Mouse (Mus musculus) midbrain, embryonic 11.5 days (tissue): ENCODE results near the gene Fam162a. TPM values are rescaled to one million over a fixed set of nuclear protein-coding genes. Genes with fewer than 3 reads are reported as not detected.

ENCODE experiments used
- polyA plus RNA-seq: library from polyadenylated mRNA; unstranded; fragments of >200 nt; fragmentation: Nextera tagmentation; extraction: Ambion mirVana; gene quantifications from 2 replicates; pipeline ENCODE4 v1.2.1, GENCODE M21; 2014

Fam162a gene
- polyA plus RNA-seq, 1 experiment from 2014 or later, result 249 TPM

Other genes with a start within 250 kb of the Fam162a start
- 0.33 and 0.37 TPM in 2 replicates for gene Parp14, start 200.1 kb downstream of the Fam162a start, polyA plus RNA-seq
- gene Parp9, start 133.1 kb downstream of the Fam162a start, polyA plus RNA-seq, result 1.8 and 2.6 TPM in 2 replicates
- gene Dtx3l, start 132.4 kb downstream of the Fam162a start, polyA plus RNA-seq, result 2.8 and 3.1 TPM in 2 replicates
- 90.7 and 99.9 TPM in 2 replicates for gene Kpna1, start 92.8 kb downstream of the Fam162a start, polyA plus RNA-seq
- gene Wdr5b, start 30.4 kb downstream of the Fam162a start, polyA plus RNA-seq, result 12.0 and 15.5 TPM in 2 replicates
- gene Ccdc58, start 91 bp upstream of the Fam162a start, polyA plus RNA-seq, result 84.3 and 89.8 TPM in 2 replicates
- gene Csta1, start 59.6 kb upstream of the Fam162a start, polyA plus RNA-seq, result 0.06 and 0.12 TPM in 2 replicates
- not detected in 2 replicates for gene Stfa2l1, start 85.2 kb upstream of the Fam162a start, polyA plus RNA-seq
- gene Gm5483, start 112.6 kb upstream of the Fam162a start, polyA plus RNA-seq, result 0.78 TPM in 1 of 2 replicates, not detected in the other
- gene Gm5416, start 138.8 kb upstream of the Fam162a start, polyA plus RNA-seq, result not detected in 2 replicates
- not detected in 2 replicates for gene 2010005H15Rik, start 149.9 kb upstream of the Fam162a start, polyA plus RNA-seq
- 0.90 and 1.4 TPM in 2 replicates for gene Stfa1, start 205.4 kb upstream of the Fam162a start, polyA plus RNA-seq